Mouse (Mus musculus) thymus, adult 2 months (tissue): ENCODE measurements around the gene Etv6.

Experiments used
- CTCF ChIP-seq: fragments of 200-500 bp; IDR thresholded peaks from 2 replicates; pipeline ENCODE4 v1.5.1; 2012; ENCODE audit warnings: mild to moderate bottlenecking, control low read depth, low read length, moderate library complexity, borderline replicate concordance; ENCODE audit not compliant: control insufficient read depth, poor library complexity, insufficient read depth; ENCODE audit errors: extremely low read depth
- POLR2A ChIP-seq: fragments of 200-500 bp; IDR thresholded peaks from 2 replicates; pipeline ENCODE4 v1.6.1; 2012; ENCODE audit warnings: mild to moderate bottlenecking, low read length, control low read depth, moderate library complexity; ENCODE audit not compliant: control insufficient read depth, poor library complexity, insufficient read depth; ENCODE audit errors: extremely low read depth

- TF ChIP-seq POLR2A (no peak), CTCF (no peak)
Measured at GRCm38 (mm10) chr6:134202176-134202575, 166.7 kb downstream of the Etv6 start.
